Mouse (Mus musculus): ENCODE data around the gene Parp11.

- TF ChIP-seq POLR2A (IDR thresholded peaks at IDR 0.05; ENCODE audit: control insufficient read depth, low read depth, low read length) (no peak), CTCF (IDR thresholded peaks at IDR 0.05; ENCODE audit: control insufficient read depth, insufficient read depth, insufficient replicate concordance, low read depth, low read length) (no peak)
These were observed 7.7 kb downstream of the Parp11 start for GRCm38 (mm10) chr6:127454344-127454707.
